Mouse (Mus musculus): ENCODE data around the gene Ube4a. TPM values are rescaled to one million over a fixed set of nuclear protein-coding genes. Genes with fewer than 3 reads are reported as not detected.

Ube4a gene
- 25.5 and 41.4 TPM in 2 replicates for polyA plus RNA-seq (2021; fragmentation: Nextera tagmentation)
- long read RNA-seq, experiment 1, transcript Ube4a-202 (20 exons, 3,415 nt), result major isoform, 5 of 38 reads
- long read RNA-seq, experiment 1, partial matches to known transcripts, result 7 of 38 reads
- long read RNA-seq, experiment 1, other reads (novel, unspliced or antisense), result 23 of 38 reads
- long read RNA-seq, experiment 2, partial matches to known transcripts, result 5 of 9 reads
- long read RNA-seq, experiment 2, other reads (novel, unspliced or antisense), result 4 of 9 reads

DNA sequence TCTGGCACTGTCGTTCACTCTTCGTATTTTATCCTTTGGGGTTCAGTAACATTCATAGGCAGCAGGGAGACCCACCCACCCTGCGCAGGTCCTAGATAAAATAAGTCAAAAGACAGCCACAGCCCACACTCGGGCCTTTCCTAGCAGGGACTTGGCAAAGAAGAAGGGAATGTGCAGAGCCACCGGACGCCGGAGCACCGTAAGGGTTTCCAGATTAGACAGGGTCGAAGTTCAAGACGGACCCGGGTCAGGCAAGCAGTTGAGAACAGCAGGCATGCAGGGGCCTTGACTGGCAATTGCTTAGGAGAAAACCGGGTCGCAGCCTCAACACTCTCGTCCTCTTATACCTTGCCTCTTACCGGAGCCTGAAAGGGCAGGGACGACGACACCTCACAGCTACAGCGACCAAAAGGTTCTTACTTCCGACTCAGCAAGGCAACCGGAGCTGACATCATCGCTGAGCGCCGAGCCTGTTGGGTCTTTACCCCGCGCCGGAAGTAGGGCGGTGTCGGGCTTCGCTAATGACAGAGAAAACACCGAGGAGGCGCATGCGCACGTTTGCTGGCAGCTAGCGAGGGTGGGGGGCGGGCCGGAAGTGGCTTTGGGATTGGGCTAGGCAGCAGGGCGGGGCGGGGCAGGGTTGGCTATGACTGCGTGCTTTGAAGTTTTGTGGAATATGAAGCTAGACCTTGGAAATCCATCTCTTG lies at the start of gene Ube4a:
Gene Ube4a, minus strand, starts transcription at position 475 of the 707 bp plus-strand sequence.

DNA sequence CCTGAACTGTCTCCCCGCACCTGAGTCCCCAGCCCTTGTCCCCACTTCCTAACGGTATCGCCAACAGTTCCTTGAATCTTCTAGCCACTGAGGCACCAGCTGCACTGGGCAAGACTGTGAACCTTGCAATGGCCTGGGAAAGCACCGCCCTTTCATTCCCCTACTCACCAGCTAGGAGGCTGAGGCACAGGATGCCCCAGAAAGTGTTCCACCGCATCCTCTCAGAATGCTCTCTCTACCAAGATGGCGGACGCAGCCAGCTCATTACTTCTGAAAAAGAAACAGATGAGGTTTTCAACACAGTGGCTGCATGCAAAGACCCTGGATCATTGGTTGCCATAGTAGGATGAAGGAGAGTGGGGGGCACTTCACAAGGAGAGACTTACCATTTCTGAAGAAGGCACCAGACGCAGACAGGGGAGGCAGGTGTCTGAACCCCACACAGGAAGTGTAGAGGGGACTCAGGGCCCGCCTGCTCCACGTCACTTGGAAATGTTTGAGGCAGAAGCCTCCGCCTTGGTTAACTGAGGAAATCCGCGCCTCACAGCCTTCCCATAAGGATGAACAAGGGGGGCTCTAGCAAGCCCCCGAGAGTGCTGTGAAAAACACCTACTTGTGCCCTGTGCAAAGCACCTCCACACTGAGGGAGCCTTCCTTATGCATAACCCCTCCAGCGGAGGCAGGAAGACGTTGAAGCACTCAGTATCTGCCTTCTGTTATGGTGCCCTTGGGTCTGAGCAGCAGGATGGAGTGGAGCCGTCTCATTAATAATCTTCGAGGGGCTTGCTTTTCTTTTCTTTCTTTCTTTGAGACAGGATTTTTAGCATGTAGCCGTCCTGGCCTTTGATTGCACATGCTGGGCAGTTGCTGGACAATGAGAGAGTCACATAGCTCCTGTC lies 44.0 kb upstream of the Ube4a start, which contains the start of gene Cd3e:
Gene Cd3e, minus strand, starts transcription at position 448 of the 899 bp plus-strand sequence.

DNA sequence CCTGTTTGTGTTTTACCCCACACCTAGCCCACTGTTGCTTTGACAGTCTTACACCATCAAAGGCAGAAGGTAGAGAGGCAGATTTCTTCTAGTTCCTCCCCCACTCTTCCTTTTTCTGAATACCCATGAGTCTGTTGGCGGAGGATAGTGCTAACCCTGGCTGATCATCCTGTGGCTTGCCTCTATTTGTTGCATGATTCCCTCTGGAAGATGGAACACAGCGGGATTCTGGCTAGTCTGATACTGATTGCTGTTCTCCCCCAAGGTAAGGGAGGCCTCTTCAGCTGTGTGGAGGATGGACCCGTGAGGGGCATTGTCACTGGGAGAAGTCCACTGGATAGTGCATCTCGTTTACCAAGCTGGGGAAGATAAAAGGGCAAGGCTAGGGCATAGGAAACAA lies 16.3 kb upstream of the Ube4a start, which contains the start of gene Cd3d:
Gene Cd3d, plus strand, starts transcription at position 111 of the 400 bp plus-strand sequence.

DNA sequence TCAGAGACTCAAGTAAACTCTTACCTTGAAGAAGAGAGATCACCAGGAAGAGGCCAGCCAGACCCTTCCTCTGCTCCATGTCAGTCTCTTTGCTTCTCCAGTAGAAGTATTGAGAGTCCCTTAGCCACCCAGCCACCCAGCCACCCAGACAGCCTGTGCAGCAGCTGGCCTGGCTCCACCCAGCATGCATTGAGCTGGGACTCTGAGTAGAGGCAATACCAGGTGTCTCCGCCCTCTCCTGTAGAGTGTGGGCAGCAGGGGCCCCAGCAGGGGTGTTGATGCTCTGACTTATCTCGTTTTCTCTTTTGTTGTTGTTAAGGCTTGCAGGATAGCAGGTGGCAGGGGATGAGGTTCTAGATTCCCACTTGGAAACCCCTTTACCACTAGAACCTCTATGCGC lies 14.8 kb upstream of the Ube4a start, which contains the start of gene Cd3g:
Gene Cd3g, minus strand, starts transcription at position 190 of the 400 bp plus-strand sequence.

DNA sequence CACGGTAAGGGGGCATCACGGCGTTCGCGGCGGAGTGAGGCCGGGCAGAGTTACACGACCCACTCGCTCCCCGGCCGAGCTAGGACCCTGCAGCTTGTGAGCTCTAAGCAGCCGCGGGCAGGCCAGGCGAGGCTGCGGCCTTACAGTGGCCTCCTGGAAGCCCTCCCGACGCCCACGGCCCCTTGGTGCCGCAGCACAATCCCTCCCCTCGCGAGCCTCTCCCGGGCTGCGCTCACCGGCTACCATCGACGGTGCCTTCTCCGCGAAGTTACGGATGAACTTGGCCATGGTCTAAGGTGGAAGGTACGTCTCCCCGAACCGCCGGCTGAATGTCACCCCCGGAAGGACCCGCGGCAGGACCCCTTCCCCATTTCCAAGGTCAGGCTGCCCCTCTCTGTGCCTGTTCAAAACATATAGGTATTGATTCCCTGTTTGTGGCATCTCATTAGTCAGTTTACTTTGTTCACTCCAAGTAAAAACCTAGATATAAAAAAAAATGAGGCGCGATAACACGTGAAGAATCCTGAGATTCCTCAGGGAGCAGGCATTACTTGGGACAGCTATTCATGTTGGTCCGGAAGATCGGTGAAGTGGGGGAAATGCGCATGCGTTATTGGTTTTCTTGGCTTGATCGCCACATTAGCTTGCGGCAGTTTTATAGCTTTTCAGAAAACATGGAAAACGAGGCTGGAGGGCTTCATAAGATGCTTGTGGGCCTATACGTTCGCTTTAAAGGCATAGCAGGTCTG lies 44.9 kb downstream of the Ube4a start, which contains the start of gene Atp5l:
Gene Atp5l, minus strand, starts transcription at position 369 of the 749 bp plus-strand sequence.

DNA sequence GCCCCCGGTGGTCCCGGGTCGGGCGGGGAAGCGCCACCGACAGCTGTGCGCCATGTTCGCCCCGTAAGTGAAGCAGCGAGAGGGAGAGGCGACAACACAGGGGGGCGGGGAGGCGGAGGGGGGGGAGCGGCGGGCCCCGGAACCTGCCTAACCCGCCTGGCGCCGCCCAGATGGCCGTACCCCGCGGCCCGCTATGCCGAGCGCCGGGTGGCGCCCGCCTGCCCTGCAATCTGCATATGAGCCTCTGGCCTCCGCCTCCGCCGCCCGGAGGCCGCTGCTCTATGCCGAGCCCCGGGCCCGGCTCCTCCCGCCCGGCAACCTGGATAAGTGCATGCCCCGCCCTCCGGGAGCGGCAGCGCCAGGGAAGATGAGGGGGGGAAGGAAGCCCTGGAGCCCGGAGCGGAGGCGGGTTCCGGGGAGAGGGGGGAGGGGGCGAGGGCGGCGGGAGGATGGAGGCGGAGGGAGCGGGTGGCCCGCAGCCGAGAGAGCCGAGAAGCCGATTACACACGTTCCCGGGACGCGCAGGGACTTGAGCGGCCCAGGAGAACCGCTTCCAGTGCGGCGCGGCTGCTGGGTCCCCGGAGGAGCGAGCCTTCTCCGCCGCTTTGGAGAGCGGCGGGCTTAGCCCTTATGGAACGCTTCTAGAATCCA lies 84.1 kb downstream of the Ube4a start, which contains the start of gene Kmt2a:
Gene Kmt2a, minus strand, starts transcription at position 76 of the 651 bp plus-strand sequence.

Other genes starting within 250 kb of the Ube4a start
- gene Phldb1, start 230.4 kb downstream of the Ube4a start, polyA plus RNA-seq (2021; fragmentation: Nextera tagmentation), result 9.7 and 13.5 TPM in 2 replicates
- 34.9 and 42.3 TPM in 2 replicates for gene Arcn1, start 197.8 kb downstream of the Ube4a start, polyA plus RNA-seq (2021; fragmentation: Nextera tagmentation)
- 60.3 and 65.9 TPM in 2 replicates for gene Ift46, start 197.7 kb downstream of the Ube4a start, polyA plus RNA-seq (2021; fragmentation: Nextera tagmentation)
- 58.9 and 64.0 TPM in 2 replicates for gene Tmem25, start 166.3 kb downstream of the Ube4a start, polyA plus RNA-seq (2021; fragmentation: Nextera tagmentation)
- not detected in 2 replicates for gene Ttc36, start 162.5 kb downstream of the Ube4a start, polyA plus RNA-seq (2021; fragmentation: Nextera tagmentation)
- gene Kmt2a, start 84.3 kb downstream of the Ube4a start, polyA plus RNA-seq (2021; fragmentation: Nextera tagmentation), result 5.1 and 6.0 TPM in 2 replicates
- gene Atp5l, start 44.9 kb downstream of the Ube4a start, polyA plus RNA-seq (2021; fragmentation: Nextera tagmentation), result 1,488 and 1,660 TPM in 2 replicates
- gene Cd3g, start 14.8 kb upstream of the Ube4a start, polyA plus RNA-seq (2021; fragmentation: Nextera tagmentation), result not detected in 2 replicates
- gene Cd3d, start 16.2 kb upstream of the Ube4a start, polyA plus RNA-seq (2021; fragmentation: Nextera tagmentation), result 0.06 TPM in 1 of 2 replicates, not detected in the other
- 0.06 TPM in 1 of 2 replicates, not detected in the other for gene Cd3e, start 44.0 kb upstream of the Ube4a start, polyA plus RNA-seq (2021; fragmentation: Nextera tagmentation)
- 0.72 and 1.3 TPM in 2 replicates for gene Mpzl2, start 74.2 kb upstream of the Ube4a start, polyA plus RNA-seq (2021; fragmentation: Nextera tagmentation)
- 1.1 and 1.4 TPM in 2 replicates for gene Mpzl3, start 89.6 kb upstream of the Ube4a start, polyA plus RNA-seq (2021; fragmentation: Nextera tagmentation)
- 0.54 and 1.0 TPM in 2 replicates for gene Jaml, start 113.6 kb upstream of the Ube4a start, polyA plus RNA-seq (2021; fragmentation: Nextera tagmentation)
- gene Scn2b, start 152.2 kb upstream of the Ube4a start, polyA plus RNA-seq (2021; fragmentation: Nextera tagmentation), result 258 and 466 TPM in 2 replicates
- gene Scn4b, start 172.8 kb upstream of the Ube4a start, polyA plus RNA-seq (2021; fragmentation: Nextera tagmentation), result 24.4 and 33.1 TPM in 2 replicates
- 1.3 and 1.4 TPM in 2 replicates for gene BC049352, start 216.4 kb upstream of the Ube4a start, polyA plus RNA-seq (2021; fragmentation: Nextera tagmentation)
- 0.10 TPM in 1 of 2 replicates, not detected in the other for gene Tmprss4, start 238.5 kb upstream of the Ube4a start, polyA plus RNA-seq (2021; fragmentation: Nextera tagmentation)